Mouse (Mus musculus) heart, adult 9 months (tissue): ENCODE measurements at regions not wholly inside any gene's neighbourhood (a gene's known extent, or its start where the extent isn't known, plus 50 kb on each side); places are given as distances from the start of the nearest gene placed in this dataset.
A peak's percentile ranks its signal among the peaks of the same experiment; 100 is the strongest.

Experiments
- DNase-seq, 2 experiments: peaks; one replicate each; pipeline ENCODE4 v3.0.0; 2022; ENCODE audit warnings: low spot score in 2 of 2

GRCm38 (mm10) chr14:61696290-61696842, 89.1 kb downstream of the Kcnrg start:
- no peak for DNase-seq

GRCm38 (mm10) chr14:61696886-61697554, 89.8 kb downstream of the Kcnrg start:
- DNase-seq = no peak

GRCm38 (mm10) chr14:61697704-61698103, 90.4 kb downstream of the Kcnrg start:
- no peak for DNase-seq

- no peak for DNase-seq
These were observed 91.2 kb downstream of the Kcnrg start for GRCm38 (mm10) chr14:61698358-61699055.

- DNase-seq = no peak
These were observed 92.4 kb downstream of the Kcnrg start for GRCm38 (mm10) chr14:61699638-61700037.

- no peak for DNase-seq
These were observed 93.9 kb downstream of the Kcnrg start for GRCm38 (mm10) chr14:61701131-61701530.

- DNase-seq = no peak
These were observed 96.7 kb downstream of the Kcnrg start for GRCm38 (mm10) chr14:61703916-61704315.

GRCm38 (mm10) chr14:61706984-61707383, 99.7 kb downstream of the Kcnrg start:
- no peak for DNase-seq

GRCm38 (mm10) chr14:61708331-61708730, 101.1 kb downstream of the Kcnrg start:
- no peak for DNase-seq

GRCm38 (mm10) chr14:61715746-61716145, 108.5 kb downstream of the Kcnrg start:
- DNase-seq = no peak

GRCm38 (mm10) chr14:61718392-61719124, 111.3 kb downstream of the Kcnrg start:
- no peak for DNase-seq

- DNase-seq = no peak
These were observed 114.0 kb downstream of the Kcnrg start for GRCm38 (mm10) chr14:61721302-61721701.

- DNase-seq = no peak
These were observed 117.7 kb downstream of the Kcnrg start for GRCm38 (mm10) chr14:61724942-61725341.

- DNase-seq = no peak
These were observed 121.3 kb downstream of the Kcnrg start for GRCm38 (mm10) chr14:61728562-61728961.

GRCm38 (mm10) chr14:61735541-61735940, 128.3 kb downstream of the Kcnrg start:
- no peak for DNase-seq

GRCm38 (mm10) chr14:61736384-61737322, 129.4 kb downstream of the Kcnrg start:
- DNase-seq = peak; percentile 28 to 32

- peak; percentile 17 to 41 for DNase-seq
These were observed 130.3 kb downstream of the Kcnrg start for GRCm38 (mm10) chr14:61737504-61738040.

- no peak for DNase-seq
These were observed 132.2 kb downstream of the Kcnrg start for GRCm38 (mm10) chr14:61739453-61739852.

- peak; percentile 8 to 19 for DNase-seq
These were observed 136.7 kb downstream of the Kcnrg start for GRCm38 (mm10) chr14:61743855-61744408.

- no peak for DNase-seq
These were observed 146.2 kb downstream of the Kcnrg start for GRCm38 (mm10) chr14:61753421-61753820.

GRCm38 (mm10) chr14:61756651-61757050, 149.4 kb downstream of the Kcnrg start:
- no peak for DNase-seq
